Mouse (Mus musculus): ENCODE results near the gene Rps16.

Rps16 gene

DNA sequence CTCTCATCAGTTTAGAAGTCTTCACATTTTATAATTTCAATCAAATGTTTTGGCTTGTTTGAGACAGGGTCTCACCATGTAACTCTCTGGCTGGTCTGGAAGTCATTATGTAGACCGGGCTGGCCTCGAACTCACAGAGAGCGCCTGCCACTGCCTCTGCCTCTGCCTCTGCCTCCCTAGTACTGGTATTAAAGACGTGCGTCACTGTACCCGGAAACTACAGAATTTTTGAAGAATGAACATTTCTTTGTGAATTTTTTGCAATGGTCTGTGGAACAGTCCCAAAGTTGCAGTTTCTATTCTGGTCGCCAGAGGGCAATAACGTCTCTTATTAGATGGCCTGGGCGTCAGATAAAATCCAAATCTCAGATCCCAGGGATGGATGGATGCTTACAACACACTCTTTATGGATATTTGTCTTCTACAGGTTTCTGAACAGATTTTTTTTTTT is 22.7 kb downstream of the Rps16 start:
- in situ Hi-C loops (cut with MboI, MseI): no loop called here

DNA sequence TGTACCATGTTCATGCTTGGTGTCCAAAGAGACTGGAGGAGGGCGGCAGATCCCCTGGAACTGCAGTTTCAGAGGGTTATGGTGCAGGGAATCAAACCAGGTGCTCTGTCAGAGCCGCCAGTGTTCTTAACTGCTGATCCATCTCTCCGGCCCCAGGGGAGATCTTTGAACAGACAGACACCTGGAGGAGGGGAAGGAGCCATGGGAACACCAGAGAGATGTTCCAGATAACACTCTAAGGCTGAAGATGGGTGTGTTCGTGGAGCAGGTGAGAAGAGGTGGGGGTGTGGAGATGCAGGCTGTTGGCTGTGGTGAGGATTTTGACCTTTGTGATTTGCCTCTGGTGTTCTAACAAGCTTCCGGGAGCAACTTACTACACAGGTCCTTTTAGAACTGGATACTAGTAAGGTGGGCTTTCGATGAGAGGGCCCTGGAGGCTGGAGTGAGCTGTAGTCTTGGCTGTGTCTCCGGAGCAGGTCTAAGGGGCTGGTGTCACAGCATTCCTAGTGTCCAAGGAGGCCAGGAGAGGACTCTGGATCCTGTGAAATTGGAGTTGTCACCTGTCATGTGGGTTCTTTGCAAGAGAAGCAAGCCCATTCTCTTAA is 23.5 kb downstream of the Rps16 start:
- in situ Hi-C loops (cut with MboI, MseI): no loop called here

DNA sequence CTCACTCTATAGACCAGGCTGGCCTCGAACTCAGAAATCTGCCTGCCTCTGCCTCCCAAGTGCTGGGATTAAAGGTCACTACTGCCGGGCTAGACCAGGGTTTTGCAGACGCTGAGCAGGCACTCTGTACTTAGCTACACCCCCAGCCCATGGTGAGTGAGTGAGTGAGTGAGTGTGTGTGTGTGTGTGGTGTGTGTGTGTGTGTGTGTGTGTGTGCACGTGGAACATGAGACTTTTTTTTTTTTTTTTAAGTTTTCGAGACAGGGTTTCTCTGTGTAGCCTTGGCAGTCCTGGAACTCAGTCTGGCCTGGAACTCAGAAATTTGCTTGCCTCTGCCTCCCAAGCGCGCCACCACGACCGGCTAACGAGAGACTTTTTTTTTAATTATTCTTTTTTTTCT is 24.2 kb downstream of the Rps16 start:
- in situ Hi-C loops (cut with MboI, MseI): no loop called here

DNA sequence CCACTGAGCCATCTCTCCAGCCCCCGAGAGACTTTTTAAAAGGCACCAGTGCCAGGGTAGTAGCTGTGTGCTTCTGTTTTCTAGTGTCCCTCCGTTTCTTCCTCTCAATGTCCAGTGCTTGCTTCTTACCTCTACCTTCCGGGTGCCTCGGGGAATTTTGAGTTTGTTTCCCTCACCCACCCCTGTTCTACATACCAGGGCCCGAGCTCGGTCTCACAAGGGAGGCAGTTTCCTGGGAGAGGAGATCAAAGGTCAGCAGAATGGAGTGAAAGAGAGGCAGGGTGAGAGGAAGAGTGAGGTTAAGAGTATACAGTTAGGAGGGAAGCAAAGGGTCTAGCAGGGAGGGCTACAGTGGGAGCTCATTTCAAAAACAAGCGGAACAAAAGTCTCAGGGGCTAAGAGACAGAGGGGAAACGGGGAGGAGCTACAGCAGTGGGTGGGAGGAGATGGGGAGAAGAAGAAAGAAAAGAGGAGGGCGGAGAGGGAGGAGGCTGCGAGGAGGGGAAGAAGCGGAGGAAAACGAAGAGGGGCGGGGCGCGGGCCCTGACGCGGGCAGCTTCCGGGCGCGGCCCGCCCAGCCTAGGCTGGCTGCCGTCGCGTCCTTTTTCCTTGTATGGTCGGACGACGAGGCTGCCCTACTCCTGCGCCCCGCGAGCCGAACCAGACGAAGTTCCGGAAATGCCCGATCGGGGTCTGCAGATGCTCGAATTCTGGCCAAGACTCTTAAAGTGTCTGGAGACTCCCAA is 24.9 kb downstream of the Rps16 start:
- in situ Hi-C loops (cut with MboI, MseI): no loop called here

DNA sequence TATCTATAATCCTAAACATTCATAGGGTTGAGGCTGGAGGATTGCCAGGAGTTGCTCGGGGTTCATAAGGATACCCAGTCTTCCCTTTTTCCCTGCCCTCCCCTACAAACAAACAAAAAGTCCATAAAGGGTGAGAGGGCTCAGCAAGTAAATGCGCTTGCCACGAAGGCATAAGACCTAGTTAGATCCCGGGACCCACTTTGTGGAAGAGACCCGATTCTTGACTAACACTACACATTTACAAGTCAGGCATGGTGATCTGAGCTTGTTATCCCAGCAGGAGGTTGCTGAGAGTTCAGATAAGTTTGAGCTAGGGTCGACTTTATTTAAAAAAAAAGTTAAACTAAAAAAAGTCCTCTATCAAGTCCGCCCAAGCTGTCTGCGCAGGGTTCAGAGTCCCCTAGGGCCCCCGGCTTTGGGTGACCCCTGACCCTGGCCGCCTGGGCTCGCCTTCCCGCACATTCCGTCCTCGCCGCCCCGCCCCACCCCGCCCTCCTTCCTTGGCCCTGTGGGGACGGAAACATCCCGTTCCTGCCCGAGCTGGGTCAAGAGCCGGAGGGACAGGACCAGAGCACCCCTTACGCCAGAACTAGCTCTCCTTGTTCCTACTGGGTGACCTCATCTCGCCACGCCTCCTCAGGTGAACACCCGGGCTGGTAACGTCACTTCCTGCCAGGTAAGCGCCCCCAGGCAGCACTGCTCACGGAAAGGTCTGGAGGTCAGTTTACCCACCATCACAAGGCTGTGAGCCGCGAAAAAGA is 25.7 kb downstream of the Rps16 start:
- in situ Hi-C loops (cut with MboI, MseI): no loop called here

DNA sequence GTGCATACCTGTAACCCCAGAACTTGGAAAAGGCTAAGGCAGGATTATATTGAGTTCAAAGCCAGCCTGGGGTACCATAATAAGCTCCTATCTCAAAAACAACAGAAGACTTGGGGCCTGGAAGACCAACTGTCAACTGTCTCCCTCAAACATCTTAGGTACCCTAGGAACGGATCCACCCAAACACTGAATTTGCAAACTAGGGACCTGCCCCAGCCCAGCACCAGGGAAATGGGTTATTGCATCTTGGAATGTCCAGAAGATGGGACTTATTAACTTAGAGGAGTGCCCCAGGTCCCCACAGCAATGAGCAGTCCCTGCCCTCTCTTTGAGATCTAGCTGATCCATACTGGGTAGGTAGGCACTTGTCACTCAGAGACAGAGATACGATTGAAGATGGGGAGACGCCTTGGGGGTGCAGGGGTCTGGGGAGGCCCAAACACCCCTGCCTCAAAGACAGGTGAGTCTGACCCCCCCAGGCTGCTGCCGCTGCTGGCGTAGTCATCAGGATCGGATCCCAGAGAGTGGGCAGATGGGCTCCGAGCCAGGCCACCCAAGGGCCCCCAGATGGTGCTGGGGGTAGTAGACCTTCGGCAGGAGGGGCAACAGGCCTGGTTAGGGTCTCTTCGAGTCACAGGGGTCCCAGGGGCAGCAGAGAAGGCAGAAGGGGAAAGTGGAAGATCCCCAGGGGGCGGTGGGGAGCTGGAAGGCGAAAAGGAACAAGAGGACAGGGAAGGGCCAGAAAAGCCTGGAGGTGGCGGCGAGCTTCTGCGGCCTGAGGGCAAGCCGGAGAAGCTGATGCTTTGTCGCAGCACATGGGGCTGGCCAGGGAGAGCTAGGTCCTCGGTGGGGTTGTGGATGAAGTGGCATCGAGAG is 27.0 kb downstream of the Rps16 start:
- in situ Hi-C loops (cut with MboI, MseI): no loop called here

DNA sequence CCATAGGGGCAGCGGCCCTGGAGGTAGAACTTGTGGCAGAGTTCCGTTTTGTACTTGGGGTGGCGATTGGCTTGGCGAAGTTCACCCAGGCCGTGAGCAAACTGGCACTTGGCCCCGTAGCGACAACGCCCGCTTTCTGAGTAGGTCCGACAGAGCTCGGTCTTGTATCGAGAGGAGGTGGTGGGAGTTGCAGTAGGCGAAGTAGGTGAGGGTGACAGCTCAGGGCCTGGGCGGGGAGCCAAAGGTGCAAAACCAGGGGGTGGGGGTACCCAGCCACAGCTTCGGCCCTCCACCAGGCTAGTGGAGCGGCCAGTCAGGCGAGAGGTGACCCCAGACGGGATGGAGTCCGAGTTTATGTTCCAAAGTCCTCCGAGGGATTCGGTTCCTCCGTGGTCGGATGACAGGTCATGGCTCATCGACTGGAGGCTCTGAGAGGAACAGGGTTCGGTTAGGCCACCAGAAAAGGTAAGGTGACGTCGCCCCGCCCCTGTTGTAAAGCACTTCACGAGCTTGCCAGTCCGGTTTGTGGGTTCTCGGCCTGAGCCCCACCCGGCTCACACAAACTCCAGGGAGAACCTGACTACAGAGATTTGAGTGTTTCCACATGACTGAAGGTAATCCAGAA is 27.7 kb downstream of the Rps16 start:
- in situ Hi-C loops (cut with MboI, MseI): no loop called here

DNA sequence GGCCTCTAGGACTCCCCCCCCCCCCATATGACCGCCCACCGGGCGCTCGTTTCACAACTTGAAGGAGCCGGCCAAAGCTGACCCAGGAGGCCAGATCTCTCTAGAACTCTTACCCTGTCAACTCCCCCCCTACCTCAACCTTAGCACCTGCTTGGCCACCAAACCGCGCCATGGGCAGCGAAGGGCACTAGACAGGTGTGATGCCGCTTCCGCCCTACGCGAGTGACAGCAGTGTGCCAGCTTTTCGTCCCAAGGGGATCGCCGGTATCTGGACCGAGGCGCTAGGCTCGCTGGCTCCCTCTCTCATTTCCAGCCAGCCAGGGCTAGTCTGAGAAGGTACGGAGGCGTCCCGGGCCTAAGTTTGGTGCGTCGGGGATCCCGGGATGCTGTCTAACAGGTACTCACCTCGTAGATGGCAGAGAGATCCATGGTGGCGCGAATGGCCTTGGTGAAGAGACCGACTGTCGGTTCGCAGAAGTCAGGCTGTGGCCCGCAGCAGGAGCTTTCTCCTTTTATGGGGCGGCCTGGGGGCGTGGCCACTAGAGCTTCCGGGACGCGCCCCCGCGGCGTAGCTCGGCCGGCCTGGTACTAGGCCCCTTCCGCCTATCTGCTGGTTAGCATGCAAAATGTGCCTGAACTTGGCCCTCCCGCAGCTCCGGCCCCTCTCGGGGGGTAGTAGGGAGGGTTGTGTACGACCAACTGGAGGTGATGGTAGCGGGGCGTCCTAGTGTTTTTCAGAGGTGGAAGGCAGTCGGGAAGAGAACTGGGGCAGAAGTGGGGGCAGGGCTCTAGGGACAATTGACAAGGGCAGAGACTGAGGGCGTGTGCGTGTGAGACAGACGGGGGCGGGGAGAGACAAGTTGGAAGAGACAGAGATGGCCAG is 28.6 kb downstream of the Rps16 start:
- in situ Hi-C loops (cut with MboI, MseI): no loop called here

DNA sequence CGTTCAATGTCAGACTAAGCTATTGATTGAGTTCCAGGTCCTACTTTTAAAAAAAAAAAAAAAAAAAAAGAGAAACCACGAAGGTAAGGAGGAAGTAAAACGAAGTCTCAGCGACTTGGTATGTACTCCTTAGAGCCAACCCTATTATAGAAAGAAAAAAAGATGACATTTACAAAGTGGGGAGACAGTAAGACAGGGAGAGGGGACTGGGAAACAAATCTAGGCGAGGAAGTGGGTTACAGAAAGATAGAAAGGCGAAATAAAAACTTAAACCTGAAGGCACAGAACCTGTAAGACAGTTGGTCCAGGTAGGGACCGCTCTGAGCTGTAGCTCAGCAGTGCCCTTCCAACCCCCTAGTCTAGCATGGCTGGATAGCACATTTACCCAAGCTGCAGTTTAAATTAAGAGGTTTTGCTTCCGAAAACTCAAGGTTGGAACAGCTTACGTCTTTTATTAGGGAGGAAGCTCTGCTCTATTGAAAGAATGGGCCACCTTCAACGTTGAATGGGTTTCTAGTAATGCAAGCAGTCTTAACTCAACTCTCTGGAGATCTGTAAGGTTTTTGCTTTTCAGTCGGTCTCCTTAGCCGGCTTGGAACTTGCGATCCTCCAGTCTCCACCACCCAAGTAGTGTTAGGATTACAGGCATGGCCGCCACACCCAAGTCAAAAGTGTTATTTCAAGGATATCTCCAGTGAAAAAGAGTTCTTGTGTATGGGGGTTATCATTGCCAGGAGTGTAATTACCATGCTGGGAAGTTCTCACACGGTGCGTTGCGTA is 30.0 kb downstream of the Rps16 start, which contains the start of gene Zfp36:
Zfp36 (minus strand) TSS at position 17 of the 780 bp plus-strand sequence.
- in situ Hi-C loops (cut with MboI, MseI): no loop called here

DNA sequence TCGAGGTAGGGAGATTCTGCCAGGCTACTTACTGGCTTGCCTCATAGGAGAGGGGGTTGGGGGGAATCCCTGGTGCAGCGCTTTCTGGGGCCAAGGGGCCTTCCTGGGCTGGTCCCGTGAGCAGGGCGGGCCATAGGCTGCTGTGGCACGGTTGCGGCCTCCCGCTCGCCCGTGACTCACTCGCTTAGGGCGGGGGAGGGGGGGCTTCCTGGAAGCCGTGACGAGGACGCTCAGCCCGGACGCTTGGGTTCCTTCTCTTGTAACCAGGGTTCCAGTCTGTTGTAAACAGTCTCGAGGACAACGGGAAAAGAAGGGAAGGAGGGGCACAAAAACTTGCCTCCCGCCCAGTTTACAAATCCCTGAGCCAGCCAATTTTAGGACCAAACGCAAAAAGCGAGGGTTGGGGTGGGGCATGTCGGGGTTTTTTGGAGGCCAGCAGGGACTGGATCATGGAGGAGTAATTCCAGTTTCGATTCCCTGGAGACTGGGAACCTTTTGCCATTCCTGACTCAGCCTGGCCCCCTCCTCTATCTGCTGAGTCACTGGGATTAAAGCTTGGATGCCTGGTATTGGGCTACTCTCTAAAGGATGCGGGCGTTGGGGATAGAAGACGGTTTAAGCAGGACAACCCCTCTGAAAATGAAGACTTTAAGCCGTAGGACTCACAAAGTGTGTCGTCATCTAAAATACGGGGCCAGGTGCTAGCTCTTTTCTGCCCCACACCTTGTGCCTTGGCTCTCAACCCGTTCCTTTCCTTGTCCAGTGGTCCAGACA is 30.8 kb downstream of the Rps16 start:
- in situ Hi-C loops (cut with MboI, MseI): no loop called here

DNA sequence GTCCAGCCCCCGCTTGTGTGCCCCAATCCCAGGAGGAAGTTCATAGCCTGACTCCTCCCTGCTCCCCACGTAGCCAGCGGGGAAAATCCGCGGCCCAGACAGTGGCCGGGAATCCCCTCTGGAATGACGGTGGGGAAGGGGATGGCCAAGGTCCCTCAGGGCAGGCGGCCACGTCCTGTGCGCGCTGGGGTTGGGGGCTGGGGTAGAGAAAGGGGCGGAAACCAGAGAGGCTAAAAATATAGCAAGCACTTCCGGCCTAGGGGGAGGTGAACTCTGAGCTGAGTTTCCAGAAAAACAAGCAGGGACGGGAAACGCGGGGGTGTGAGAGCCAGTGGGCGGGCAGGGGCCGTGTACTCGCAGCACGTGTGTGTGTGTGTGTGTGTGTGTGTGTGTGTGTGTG is 31.5 kb downstream of the Rps16 start:
- in situ Hi-C loops (cut with MboI, MseI): no loop called here

DNA sequence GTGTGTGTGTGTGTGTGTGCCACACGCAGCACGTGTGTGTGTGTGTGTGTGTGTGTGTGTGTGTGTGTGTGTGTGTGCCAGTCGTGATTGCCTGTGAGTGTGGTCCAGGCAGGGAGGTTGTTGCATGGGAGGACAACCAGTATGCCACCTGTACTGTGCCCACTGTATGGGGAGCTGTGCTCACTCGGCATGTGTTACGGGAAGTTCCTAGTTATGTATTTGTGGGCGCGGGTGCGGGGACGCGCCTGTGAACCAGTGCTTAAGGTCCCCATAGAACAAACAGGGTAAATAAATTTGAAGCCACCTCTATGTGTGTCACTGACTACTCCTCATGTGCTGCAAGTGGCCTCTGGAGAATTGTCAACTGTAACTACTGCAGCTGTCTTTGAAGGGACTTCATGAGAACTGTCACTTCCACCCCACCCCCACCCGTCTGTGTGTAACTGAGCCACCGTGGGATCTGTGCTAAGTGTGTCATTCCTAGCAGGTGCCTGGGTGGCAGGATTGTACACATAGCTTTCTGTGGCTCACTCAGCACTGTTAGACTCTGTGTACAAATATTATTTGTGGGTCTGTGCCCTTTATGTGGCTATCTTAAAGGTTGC is 32.0 kb downstream of the Rps16 start:
- in situ Hi-C loops (cut with MboI, MseI): no loop called here

DNA sequence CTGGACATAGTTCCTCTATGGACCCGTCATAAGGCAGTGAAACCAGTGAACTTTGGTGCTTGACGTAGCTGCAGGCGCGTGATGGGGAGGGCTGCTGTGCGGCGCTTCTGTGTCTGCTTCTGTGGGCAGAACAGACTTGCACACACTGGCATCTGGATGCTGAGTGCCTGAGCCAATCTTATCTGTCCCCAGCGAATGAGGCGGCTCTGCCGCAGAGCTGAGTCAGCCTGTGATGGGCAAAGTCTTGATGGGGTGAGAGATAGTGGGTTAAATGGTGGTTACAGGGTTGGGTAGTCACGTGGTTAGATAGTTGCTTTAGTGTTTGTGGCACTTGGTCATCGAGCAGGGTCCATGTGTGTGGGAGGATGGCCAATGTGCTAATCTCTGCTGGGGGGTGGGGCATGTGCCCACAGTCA is 32.5 kb downstream of the Rps16 start:
- in situ Hi-C loops (cut with MboI, MseI): no loop called here

DNA sequence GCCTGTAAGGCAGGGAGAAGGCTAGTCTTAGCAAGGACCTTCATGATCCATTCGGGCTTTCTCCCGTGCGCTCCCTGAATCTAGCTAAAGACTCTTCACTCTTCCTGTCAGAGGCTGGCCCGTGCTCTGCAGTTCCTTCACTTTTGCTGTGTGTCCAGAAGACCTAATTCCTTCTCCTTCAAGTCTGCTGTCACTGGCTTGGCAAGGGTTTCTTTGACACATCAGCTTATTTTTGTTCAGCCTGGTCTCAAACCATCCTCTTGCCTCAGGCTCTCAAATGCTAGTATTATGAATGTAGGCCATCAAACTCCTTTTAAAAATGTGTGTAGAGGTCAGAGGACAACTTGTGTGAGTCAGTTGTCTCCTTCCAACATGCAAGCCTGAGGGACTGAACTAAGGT is 33.2 kb downstream of the Rps16 start:
- in situ Hi-C loops (cut with MboI, MseI): no loop called here

DNA sequence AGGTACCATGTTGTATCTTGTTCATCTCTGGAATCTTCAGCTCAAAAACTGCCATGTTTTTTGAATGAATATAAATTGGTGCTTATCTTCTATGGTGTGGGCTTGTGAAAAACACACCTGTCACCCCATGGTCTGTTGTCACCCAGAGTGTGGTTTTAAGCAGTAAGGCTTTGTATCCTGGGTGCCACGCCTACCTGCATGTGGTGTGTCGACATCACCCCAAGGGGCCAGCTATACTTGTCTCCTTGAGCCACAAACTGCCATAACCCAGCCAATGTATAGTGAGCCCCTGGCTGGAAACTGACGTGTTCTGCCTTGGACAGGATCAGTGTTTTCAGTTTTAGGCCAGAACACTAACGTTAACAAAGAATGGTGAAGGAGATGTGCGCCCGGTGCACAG is 33.7 kb downstream of the Rps16 start:
- in situ Hi-C loops (cut with MboI, MseI): no loop called here

DNA sequence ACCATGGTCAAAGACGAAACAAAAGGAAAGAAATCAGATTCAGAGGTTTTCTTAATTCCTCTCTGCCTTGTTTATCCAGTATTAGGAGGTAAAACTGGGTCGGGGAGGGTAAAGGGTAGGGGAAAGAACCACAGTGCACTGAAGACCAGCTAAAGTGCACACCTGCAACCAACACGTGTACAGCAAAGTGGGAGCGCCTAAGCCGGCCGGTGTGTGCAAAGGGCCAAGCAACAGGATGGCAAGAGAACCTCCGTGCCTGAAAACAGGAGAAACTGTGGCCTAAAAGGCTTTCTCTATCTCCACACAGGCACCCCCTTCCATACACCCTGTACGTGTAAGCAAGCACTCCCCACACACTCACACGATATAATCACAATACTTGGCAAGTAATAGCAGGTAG is 34.7 kb downstream of the Rps16 start:
- in situ Hi-C loops (cut with MboI, MseI): no loop called here

DNA sequence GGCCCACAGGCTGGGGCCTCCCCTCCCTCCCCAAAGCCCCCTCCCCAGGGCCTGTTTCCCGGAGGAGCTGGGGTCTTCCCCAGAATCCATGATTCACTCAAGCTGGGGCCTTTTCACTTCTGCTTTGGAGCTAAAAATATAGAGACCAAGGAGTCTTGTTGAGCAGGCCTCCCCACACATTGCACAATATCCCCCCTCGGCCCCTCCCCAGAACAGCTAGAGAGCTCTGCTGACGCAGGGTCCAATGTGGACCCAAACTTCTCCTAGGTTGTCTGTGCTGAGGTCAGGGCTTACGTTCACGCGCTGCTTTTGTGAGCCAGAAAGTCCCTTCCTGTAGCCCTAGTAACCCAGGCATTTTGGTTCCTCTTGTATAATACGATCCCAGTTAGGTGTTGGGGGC is 35.6 kb downstream of the Rps16 start:
- in situ Hi-C loops (cut with MboI, MseI): no loop called here

DNA sequence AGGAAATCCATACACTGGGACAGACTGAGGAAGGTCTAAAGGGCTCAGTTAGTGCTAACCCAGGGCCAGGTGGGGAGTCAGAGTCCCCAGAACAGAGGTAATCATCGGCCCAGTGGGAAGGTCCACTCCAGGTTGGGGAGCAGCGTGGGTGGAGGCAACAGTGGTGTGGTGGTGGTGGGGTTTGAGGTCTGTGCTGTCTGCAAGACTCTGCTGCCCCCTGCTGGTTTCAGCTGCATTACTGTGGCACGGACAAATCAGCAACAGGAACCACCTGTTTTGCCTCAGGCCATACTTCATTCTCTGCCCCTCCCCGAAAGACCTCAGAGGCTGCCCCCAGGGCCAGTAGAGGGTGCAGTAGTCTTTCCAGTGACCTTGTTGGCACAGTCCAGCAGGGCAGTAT is 36.0 kb downstream of the Rps16 start:
- in situ Hi-C loops (cut with MboI, MseI): no loop called here

Data from T-helper 1 cell (primary cell).